Mouse (Mus musculus) midbrain, embryonic 15.5 days (tissue): ENCODE measurements around the gene Snrnp200. TPM values are rescaled to one million over a fixed set of nuclear protein-coding genes. Genes with fewer than 3 reads are reported as not detected.
"Not testable (repeated sequence)": the region's sequence is repeated elsewhere in the genome, so short reads cannot be mapped to it uniquely, and the experiment has no call there.

Experiments
- ATAC-seq: fragments of 200-750 bp; cut with Nextera tagmentation; replicated peaks from 2 replicates; pipeline ENCODE4 v1.8.0; 2017; ENCODE audit warnings: moderate TSS enrichment
- H3K27ac ChIP-seq: fragments of 300-500 bp; sonication (generic); 2 replicates; pipeline ENCODE4 v1.5.1; 2015; ENCODE audit warnings: mild to moderate bottlenecking, inconsistent platforms
- H3K27me3 ChIP-seq: fragments of 300-500 bp; sonication (generic); replicated peaks from 2 replicates; pipeline ENCODE4 v1.6.1; 2015; ENCODE audit warnings: inconsistent platforms
- H3K36me3 ChIP-seq: fragments of 300-500 bp; sonication (generic); replicated peaks from 2 replicates; pipeline ENCODE4 v1.6.1; 2015; ENCODE audit warnings: inconsistent platforms
- H3K4me1 ChIP-seq: fragments of 300-500 bp; sonication (generic); 2 replicates; pipeline ENCODE4 v1.6.1; 2015; ENCODE audit warnings: inconsistent platforms
- H3K4me2 ChIP-seq: fragments of 300-500 bp; sonication (generic); 2 replicates; pipeline ENCODE4 v1.6.1; 2015; ENCODE audit warnings: inconsistent platforms, mild to moderate bottlenecking, moderate library complexity
- H3K4me3 ChIP-seq: fragments of 300-500 bp; sonication (generic); 2 replicates; pipeline ENCODE4 v1.5.1; 2015; ENCODE audit warnings: mild to moderate bottlenecking, inconsistent platforms
- H3K9ac ChIP-seq: fragments of 300-500 bp; sonication (generic); 2 replicates; pipeline ENCODE4 v1.6.1; 2015; ENCODE audit warnings: mild to moderate bottlenecking, inconsistent platforms
- H3K9me3 ChIP-seq: fragments of 300-500 bp; sonication (generic); 2 replicates; pipeline ENCODE4 v1.6.1; 2016; ENCODE audit warnings: inconsistent platforms
- WGBS: fragments of 180-500 bp; shearing (Covaris S2); methylation state at CpG from one replicate; pipeline ENCODE4 v1.1.7; 2015; ENCODE audit warnings: mixed read lengths; 5-methylcytosine and 5-hydroxymethylcytosine counted together
- polyA plus RNA-seq: library from polyadenylated mRNA; unstranded; fragments of >200 nt; fragmentation: Nextera tagmentation; extraction: Ambion mirVana; gene quantifications from 2 replicates; pipeline ENCODE4 v1.2.1, GENCODE M21; 2015

The Snrnp200 gene
- 58.1 and 58.8 TPM in 2 replicates for polyA plus RNA-seq

DNA sequence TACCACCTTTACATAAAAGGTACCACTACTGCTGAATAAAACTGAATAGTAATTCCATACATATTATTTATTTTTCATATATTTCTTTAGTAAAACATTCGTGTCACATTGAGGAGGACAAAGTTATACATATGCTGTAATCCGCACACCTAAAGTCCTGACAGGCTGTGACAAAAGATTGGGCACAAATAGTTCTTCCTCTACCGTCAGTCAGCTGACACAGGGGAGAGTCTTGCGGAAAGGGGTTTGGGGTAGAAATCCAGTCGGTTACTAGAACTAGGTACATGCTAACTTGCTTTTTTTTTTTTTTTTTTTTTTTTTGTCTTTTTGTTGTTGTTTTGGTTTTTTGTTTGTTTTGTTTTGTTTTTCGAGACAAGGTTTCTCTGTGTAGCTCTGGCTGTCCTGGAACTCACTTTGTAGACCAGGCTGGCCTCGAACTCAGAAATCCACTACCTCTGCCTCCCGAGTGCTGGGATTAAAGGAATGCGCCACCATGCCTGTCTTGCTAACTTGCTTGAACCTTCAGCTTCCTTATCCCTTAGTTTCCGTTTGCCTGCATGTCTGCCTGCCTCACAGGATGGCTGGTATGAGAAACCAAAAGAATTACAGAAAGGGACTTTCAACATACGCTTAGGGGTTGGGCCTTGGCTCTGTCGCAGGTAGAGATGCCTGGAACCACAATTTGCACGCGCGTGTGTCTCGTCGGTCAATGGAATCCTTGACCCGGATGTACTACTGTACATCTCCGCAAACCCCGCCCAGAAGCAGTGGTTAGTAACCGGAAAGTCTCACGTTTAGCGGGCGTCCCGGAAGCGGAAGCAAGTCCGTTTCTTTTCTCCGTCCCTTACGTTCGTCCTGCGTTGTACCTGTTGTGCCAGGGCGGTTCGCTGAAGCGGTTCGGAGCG lies at the start of gene Snrnp200, which contains the start of gene 1810024B03Rik:
TSS of gene Snrnp200 (plus strand) at position 840 of the 905 bp plus-strand sequence.
TSS of gene 1810024B03Rik (minus strand) at position 734 of the 905 bp plus-strand sequence.
- H3K9ac ChIP-seq = peak within 1 kb of the TSS; percentile 68
- WGBS = 11% methylated on average over 36 of the region's 36 CpGs
- peaks cover 17% of the 10 kb centered on the region for H3K4me1 ChIP-seq
- peak within 1 kb of the TSS; percentile 80 for H3K27ac ChIP-seq
- H3K27me3 ChIP-seq = no peaks in the 10 kb centered on the region
- H3K4me2 ChIP-seq = peak within 1 kb of the TSS; percentile 83
- H3K9me3 ChIP-seq = no peaks in the 10 kb centered on the region
- H3K4me3 ChIP-seq = peak within 1 kb of the TSS; percentile 80
- H3K36me3 ChIP-seq = peaks cover 24% of the 10 kb centered on the region
- peak; percentile 99 for ATAC-seq

GRCm38 (mm10) chr2:127165675-127166074 lies 42.5 kb upstream of the Snrnp200 start:
- Histone ChIP-seq H3K4me1 (no peaks in the 10 kb centered on the region), H3K4me2 (no peak overlapping the region), H3K27ac (no peak overlapping the region), H3K27me3 (no peaks in the 10 kb centered on the region), H3K4me3 (no peak overlapping the region), H3K9ac (no peak overlapping the region), H3K36me3 (no peaks in the 10 kb centered on the region), H3K9me3 (no peaks in the 10 kb centered on the region)
- WGBS = 65% methylated on average over 4 of the region's 4 CpGs
- no peak for ATAC-seq

GRCm38 (mm10) chr2:127166261-127166660 lies 41.9 kb upstream of the Snrnp200 start:
- H3K9ac ChIP-seq, H3K4me1 ChIP-seq, H3K4me3 ChIP-seq, H3K27ac ChIP-seq, H3K27me3 ChIP-seq, H3K36me3 ChIP-seq, H3K9me3 ChIP-seq, ATAC-seq, H3K4me2 ChIP-seq: not testable (repeated sequence)
- WGBS = 5% methylated on average over 1 of the region's 1 CpGs

GRCm38 (mm10) chr2:127182598-127183381 lies 25.4 kb upstream of the Snrnp200 start:
- peaks cover 6% of the 10 kb centered on the region for H3K4me1 ChIP-seq
- H3K36me3 ChIP-seq = no peaks in the 10 kb centered on the region
- H3K4me3 ChIP-seq = peak overlapping the region; percentile 50
- WGBS = 2% methylated on average over 17 of the region's 17 CpGs
- H3K9me3 ChIP-seq = no peaks in the 10 kb centered on the region
- ATAC-seq = peak; percentile 100
- H3K4me2 ChIP-seq = peak overlapping the region; percentile 63
- no peaks in the 10 kb centered on the region; the same call in 1 of the 2 replicates for H3K27me3 ChIP-seq
- H3K27ac ChIP-seq = peak overlapping the region; percentile 85
- peak overlapping the region; percentile 57 for H3K9ac ChIP-seq

- no peaks in the 10 kb centered on the region for H3K27me3 ChIP-seq
- no peak overlapping the region for H3K4me3 ChIP-seq
- no peak overlapping the region for H3K9ac ChIP-seq
- no peak for ATAC-seq
- no peak overlapping the region for H3K27ac ChIP-seq
- H3K9me3 ChIP-seq = no peaks in the 10 kb centered on the region
- no peaks in the 10 kb centered on the region for H3K4me1 ChIP-seq
- H3K36me3 ChIP-seq = no peaks in the 10 kb centered on the region
- no peak overlapping the region for H3K4me2 ChIP-seq
Measured at GRCm38 (mm10) chr2:127189574-127189973, 18.6 kb upstream of the Snrnp200 start.

GRCm38 (mm10) chr2:127204932-127205331 lies 3.3 kb upstream of the Snrnp200 start:
- no peaks in the 10 kb centered on the region for H3K9me3 ChIP-seq
- H3K4me2 ChIP-seq = no peak overlapping the region
- H3K4me1 ChIP-seq = peaks cover 15% of the 10 kb centered on the region
- no peak overlapping the region for H3K27ac ChIP-seq
- no peaks in the 10 kb centered on the region for H3K36me3 ChIP-seq
- ATAC-seq = no peak
- H3K9ac ChIP-seq = no peak overlapping the region
- H3K4me3 ChIP-seq = no peak overlapping the region
- H3K27me3 ChIP-seq = no peaks in the 10 kb centered on the region
- WGBS = 34% methylated on average over 3 of the region's 3 CpGs

DNA sequence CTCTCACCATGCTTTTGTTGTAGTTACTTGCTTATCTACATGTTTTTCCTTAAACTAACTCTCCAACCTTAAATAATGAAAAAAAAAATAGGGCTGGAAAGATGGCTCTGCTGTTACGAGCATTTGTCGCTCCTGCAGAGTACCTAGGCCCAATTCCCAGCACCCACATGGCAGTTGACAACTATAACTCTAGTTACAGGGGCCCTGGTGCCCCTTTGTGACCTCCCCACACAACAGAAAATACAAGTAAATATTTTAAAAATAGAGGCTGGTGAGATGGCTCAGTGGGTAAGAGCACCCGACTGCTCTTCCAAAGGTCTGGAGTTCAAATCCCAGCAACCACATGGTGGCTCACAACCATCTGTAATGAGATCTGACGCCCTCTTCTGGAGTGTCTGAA lies 2.2 kb upstream of the Snrnp200 start:
- peaks cover 17% of the 10 kb centered on the region for H3K4me1 ChIP-seq
- not testable (repeated sequence) for H3K4me3 ChIP-seq, ATAC-seq, H3K9ac ChIP-seq, H3K36me3 ChIP-seq, H3K9me3 ChIP-seq, H3K4me2 ChIP-seq, H3K27ac ChIP-seq, H3K27me3 ChIP-seq
- WGBS = 94% methylated on average over 4 of the region's 4 CpGs

GRCm38 (mm10) chr2:127206916-127207315 lies 1.3 kb upstream of the Snrnp200 start:
- no peak overlapping the region for H3K4me2 ChIP-seq
- no peak overlapping the region for H3K9ac ChIP-seq
- H3K4me3 ChIP-seq = no peak overlapping the region
- H3K9me3 ChIP-seq = no peaks in the 10 kb centered on the region
- peaks cover 17% of the 10 kb centered on the region for H3K4me1 ChIP-seq
- 92% methylated on average over 2 of the region's 2 CpGs for WGBS
- no peak overlapping the region for H3K27ac ChIP-seq
- ATAC-seq = no peak
- peaks cover 15% of the 10 kb centered on the region for H3K36me3 ChIP-seq
- H3K27me3 ChIP-seq = no peaks in the 10 kb centered on the region

DNA sequence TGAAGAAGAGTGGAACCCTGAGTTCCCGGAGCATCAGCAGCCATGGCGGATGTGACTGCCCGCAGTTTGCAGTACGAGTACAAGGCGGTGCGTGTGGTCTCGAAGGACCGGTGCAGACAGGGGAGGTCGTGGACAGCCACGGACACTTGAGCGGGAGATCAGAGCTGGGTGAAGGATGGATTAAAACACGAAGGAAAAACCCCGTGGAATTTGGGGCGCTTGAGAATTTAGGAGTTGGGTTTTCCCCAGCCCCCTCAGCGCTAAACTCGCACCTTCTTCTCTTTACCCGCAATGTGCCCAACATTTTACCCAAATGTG lies 225 bp downstream of the Snrnp200 start:
- Histone ChIP-seq H3K36me3 (peaks cover 29% of the 10 kb centered on the region), H3K27ac (peak overlapping the region; percentile 80), H3K27me3 (no peaks in the 10 kb centered on the region), H3K4me2 (peak overlapping the region; percentile 83), H3K4me1 (peaks cover 17% of the 10 kb centered on the region), H3K4me3 (peak overlapping the region; percentile 80), H3K9me3 (no peaks in the 10 kb centered on the region), H3K9ac (peak overlapping the region; percentile 68)
- 0 out of 2 replicates have a peak, but pooled peaks have one; percentile 24 for ATAC-seq
- under 1% methylated on average over 17 of the region's 17 CpGs for WGBS

DNA sequence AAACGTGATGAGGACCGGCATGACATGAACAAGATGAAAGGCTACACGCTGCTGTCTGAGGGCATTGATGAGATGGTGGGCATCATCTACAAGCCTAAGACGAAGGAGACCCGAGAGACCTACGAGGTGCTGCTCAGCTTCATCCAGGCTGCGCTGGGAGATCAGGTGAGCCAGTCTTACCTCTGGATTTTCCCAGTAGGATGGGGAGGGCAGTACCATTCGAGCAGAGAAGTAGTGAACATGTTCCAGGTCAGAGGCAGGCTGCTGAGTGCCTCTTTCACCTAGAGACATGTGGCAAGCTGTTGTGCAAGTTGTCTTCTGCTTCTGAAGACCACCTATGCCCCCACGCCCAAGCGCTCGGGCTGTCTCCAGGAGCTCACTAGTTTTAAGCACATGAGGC lies 2.5 kb downstream of the Snrnp200 start:
- Histone ChIP-seq H3K9ac (no peak overlapping the region), H3K27ac (no peak overlapping the region)

DNA sequence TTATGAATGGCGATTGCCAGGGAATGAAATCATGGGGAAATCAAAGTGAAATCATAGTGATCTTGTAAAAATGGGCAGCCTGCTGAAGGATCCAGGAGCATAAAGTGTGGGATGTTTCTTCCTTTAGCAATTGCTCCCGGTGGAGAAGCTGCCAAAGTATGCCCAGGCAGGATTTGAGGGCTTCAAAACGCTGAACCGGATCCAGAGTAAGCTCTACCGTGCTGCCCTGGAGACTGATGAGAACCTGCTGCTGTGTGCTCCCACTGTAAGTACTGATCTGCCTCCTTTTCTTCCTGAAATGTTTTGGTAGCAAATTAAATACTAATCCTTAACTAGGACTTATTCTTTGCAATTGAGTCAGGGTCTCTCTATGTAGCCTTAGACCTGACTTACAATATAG lies 9.6 kb downstream of the Snrnp200 start:
- Histone ChIP-seq H3K9me3 (no peaks in the 10 kb centered on the region), H3K4me2 (no peak overlapping the region), H3K4me1 (no peaks in the 10 kb centered on the region), H3K9ac (no peak overlapping the region), H3K36me3 (peaks cover 78% of the 10 kb centered on the region), H3K4me3 (no peak overlapping the region), H3K27me3 (no peaks in the 10 kb centered on the region), H3K27ac (no peak overlapping the region)
- WGBS = 98% methylated on average over 5 of the region's 5 CpGs
- ATAC-seq = no peak

More for the DNA sequence above, 2.5 kb downstream of the Snrnp200 start:
- Histone ChIP-seq H3K36me3 (peaks cover 40% of the 10 kb centered on the region), H3K4me2 (no peak overlapping the region), H3K4me1 (peaks cover 17% of the 10 kb centered on the region), H3K9me3 (no peaks in the 10 kb centered on the region), H3K27me3 (no peaks in the 10 kb centered on the region), H3K4me3 (no peak overlapping the region)
- no peak for ATAC-seq
- WGBS = 96% methylated on average over 11 of the region's 11 CpGs

- Histone ChIP-seq H3K4me2 (no peak overlapping the region), H3K27me3 (no peaks in the 10 kb centered on the region), H3K9me3 (no peaks in the 10 kb centered on the region), H3K4me3 (no peak overlapping the region), H3K9ac (no peak overlapping the region), H3K4me1 (no peaks in the 10 kb centered on the region), H3K36me3 (peaks cover 91% of the 10 kb centered on the region), H3K27ac (no peak overlapping the region)
- 96% methylated on average over 3 of the region's 3 CpGs for WGBS
- no peak for ATAC-seq
Measured at GRCm38 (mm10) chr2:127225261-127225660, 17.1 kb downstream of the Snrnp200 start.
